Mouse (Mus musculus): ENCODE results near the gene Psmb1. TPM values are rescaled to one million over a fixed set of nuclear protein-coding genes. Genes with fewer than 3 reads are reported as not detected.

The Psmb1 gene
- polyA plus RNA-seq, 1 experiment from 2014 or later = 252 TPM

GRCm38 (mm10) chr17:15429451-15429850 is 70.1 kb downstream of the Psmb1 start:
- Histone ChIP-seq H3K27ac (no peak overlapping the region), H3K4me1 (no peaks in the 10 kb centered on the region), H3K4me2 (replicated peaks) (no peak overlapping the region), H3K9ac (no peak overlapping the region), H3K27me3 (no peaks in the 10 kb centered on the region), H3K4me3 (no peak overlapping the region), H3K9me3 (no peaks in the 10 kb centered on the region), H3K36me3 (peaks cover 73% of the 10 kb centered on the region)
- no peak for ATAC-seq (ENCODE audit: low FRiP score, low read depth)
- WGBS = 78% methylated on average over 6 of the region's 6 CpGs

- no peaks in the 10 kb centered on the region for H3K9me3 ChIP-seq
- ATAC-seq (ENCODE audit: low FRiP score, low read depth) = no peak
- H3K4me3 ChIP-seq = no peak overlapping the region
- peaks cover 84% of the 10 kb centered on the region for H3K36me3 ChIP-seq
- no peak overlapping the region for H3K9ac ChIP-seq
- 77% methylated on average over 3 of the region's 3 CpGs for WGBS
- no peak overlapping the region for H3K27ac ChIP-seq
- H3K4me1 ChIP-seq = no peaks in the 10 kb centered on the region
- H3K27me3 ChIP-seq = no peaks in the 10 kb centered on the region
- no peak overlapping the region for H3K4me2 ChIP-seq (replicated peaks)
These were observed 73.6 kb downstream of the Psmb1 start for GRCm38 (mm10) chr17:15425931-15426330.

Other genes with a start within 250 kb of the Psmb1 start
- gene Dll1, start 122.9 kb downstream of the Psmb1 start, polyA plus RNA-seq (2015; fragmentation: Nextera tagmentation; extraction: Ambion mirVana) = 7.0 and 7.1 TPM in 2 replicates
- 32.8 and 34.5 TPM in 2 replicates for gene Fam120b, start 103.5 kb downstream of the Psmb1 start, polyA plus RNA-seq (2015; fragmentation: Nextera tagmentation; extraction: Ambion mirVana)
- 50.8 and 52.9 TPM in 2 replicates for gene Tbp, start 137 bp upstream of the Psmb1 start, polyA plus RNA-seq (2015; fragmentation: Nextera tagmentation; extraction: Ambion mirVana)
- gene Pdcd2, start 27.6 kb upstream of the Psmb1 start, polyA plus RNA-seq (2015; fragmentation: Nextera tagmentation; extraction: Ambion mirVana) = 48.4 and 49.0 TPM in 2 replicates
- 1.6 and 1.9 TPM in 2 replicates for gene Prdm9, start 64.6 kb upstream of the Psmb1 start, polyA plus RNA-seq (2015; fragmentation: Nextera tagmentation; extraction: Ambion mirVana)
- gene Chd1, start 205.2 kb upstream of the Psmb1 start, polyA plus RNA-seq (2015; fragmentation: Nextera tagmentation; extraction: Ambion mirVana) = 31.3 and 32.4 TPM in 2 replicates